Mouse (Mus musculus) heart, adult 18-20 months (tissue): ENCODE results near the gene Slc43a3. TPM values are rescaled to one million over a fixed set of nuclear protein-coding genes. Genes with fewer than 3 reads are reported as not detected.

ENCODE experiments used
- DNase-seq, 2 experiments: peaks; one replicate each; pipeline ENCODE4 v3.0.0; 2021 to 2022; ENCODE audit warnings: mixed read lengths in 1 of 2
- total RNA-seq, 2 experiments: library from RNA; stranded (reverse); gene quantifications; 2 replicates each; pipeline ENCODE4 v1.2.3; 2021

The Slc43a3 gene
- total RNA-seq, 2 experiments from 2014 or later: 65.4 to 72.8 TPM

- peak; percentile 35 to 61 for DNase-seq
Observed at GRCm38 (mm10) chr2:84937491-84938150, 1.2 kb downstream of the Slc43a3 start.

- DNase-seq: peak; percentile 61 to 73
Observed at GRCm38 (mm10) chr2:84938249-84938946, 2.0 kb downstream of the Slc43a3 start.

- no peak for DNase-seq
Observed at GRCm38 (mm10) chr2:84939306-84939705, 2.9 kb downstream of the Slc43a3 start.

- DNase-seq: no peak
Observed at GRCm38 (mm10) chr2:84939711-84940110, 3.3 kb downstream of the Slc43a3 start.

GRCm38 (mm10) chr2:84941332-84941731, 5.0 kb downstream of the Slc43a3 start:
- peak in 1 of 2 experiments; percentile 55 for DNase-seq

- DNase-seq: no peak
Observed at GRCm38 (mm10) chr2:84941795-84942194, 5.4 kb downstream of the Slc43a3 start.

GRCm38 (mm10) chr2:84947154-84947771, 10.9 kb downstream of the Slc43a3 start:
- no peak for DNase-seq

- no peak for DNase-seq
Observed at GRCm38 (mm10) chr2:84948252-84948651, 11.9 kb downstream of the Slc43a3 start.

- no peak for DNase-seq
Observed at GRCm38 (mm10) chr2:84948721-84949120, 12.3 kb downstream of the Slc43a3 start.

GRCm38 (mm10) chr2:84951027-84951426, 14.6 kb downstream of the Slc43a3 start:
- DNase-seq: peak in 1 of 2 experiments; percentile 6

GRCm38 (mm10) chr2:84952251-84952650, 15.9 kb downstream of the Slc43a3 start:
- DNase-seq: peak in 1 of 2 experiments; percentile 5

GRCm38 (mm10) chr2:84952693-84953092, 16.3 kb downstream of the Slc43a3 start:
- peak in 1 of 2 experiments; percentile 3 for DNase-seq

GRCm38 (mm10) chr2:84955435-84955834, 19.1 kb downstream of the Slc43a3 start:
- DNase-seq: no peak

GRCm38 (mm10) chr2:84956274-84956673, 19.9 kb downstream of the Slc43a3 start:
- peak; percentile 58 to 62 for DNase-seq

GRCm38 (mm10) chr2:84958588-84959264, 22.3 kb downstream of the Slc43a3 start:
- no peak for DNase-seq

GRCm38 (mm10) chr2:84961300-84961699, 24.9 kb downstream of the Slc43a3 start:
- DNase-seq: peak; percentile 79 to 89

GRCm38 (mm10) chr2:84961901-84962300, 25.5 kb downstream of the Slc43a3 start:
- no peak for DNase-seq

GRCm38 (mm10) chr2:84962906-84963507, 26.6 kb downstream of the Slc43a3 start:
- DNase-seq: no peak

- no peak for DNase-seq
Observed at GRCm38 (mm10) chr2:84964111-84964801, 27.9 kb downstream of the Slc43a3 start.

- no peak for DNase-seq
Observed at GRCm38 (mm10) chr2:84967318-84967991, 31.1 kb downstream of the Slc43a3 start.

- DNase-seq: no peak
Observed at GRCm38 (mm10) chr2:84975580-84975979, 39.2 kb downstream of the Slc43a3 start.
